Mouse (Mus musculus) neutrophil, adult 5-6 weeks (primary cell): Measurements from ENCODE around the gene Fam57a. TPM values are rescaled to one million over a fixed set of nuclear protein-coding genes. Genes with fewer than 3 reads are reported as not detected.
"Not testable (repeated sequence)": the region's sequence is repeated elsewhere in the genome, so short reads cannot be mapped to it uniquely, and the experiment has no call there.

Source experiments
- ATAC-seq: fragments of 151-379, 151-347 bp; 2 replicates; pipeline ENCODE4 v1.8.0; 2017; ENCODE audit warnings: mild to moderate bottlenecking, moderate TSS enrichment; ENCODE audit not compliant: insufficient number of reproducible peaks, poor library complexity, low FRiP score, severe bottlenecking; ENCODE audit errors: extremely low read depth
- total RNA-seq: library from RNA; stranded (forward); fragments of 200-1000 nt; gene quantifications from 2 replicates; pipeline ENCODE4 v1.2.3, GENCODE M21; 2017

Gene Fam57a
- total RNA-seq, 1 experiment from 2014 or later, result 1.4 TPM

- ATAC-seq, result no peak
These were observed 9.3 kb upstream of the Fam57a start for GRCm38 (mm10) chr11:76170207-76170606.

- peak; percentile 47; the same call in 1 of the 2 replicates for ATAC-seq
These were observed 561 bp upstream of the Fam57a start for GRCm38 (mm10) chr11:76178726-76179494.

DNA sequence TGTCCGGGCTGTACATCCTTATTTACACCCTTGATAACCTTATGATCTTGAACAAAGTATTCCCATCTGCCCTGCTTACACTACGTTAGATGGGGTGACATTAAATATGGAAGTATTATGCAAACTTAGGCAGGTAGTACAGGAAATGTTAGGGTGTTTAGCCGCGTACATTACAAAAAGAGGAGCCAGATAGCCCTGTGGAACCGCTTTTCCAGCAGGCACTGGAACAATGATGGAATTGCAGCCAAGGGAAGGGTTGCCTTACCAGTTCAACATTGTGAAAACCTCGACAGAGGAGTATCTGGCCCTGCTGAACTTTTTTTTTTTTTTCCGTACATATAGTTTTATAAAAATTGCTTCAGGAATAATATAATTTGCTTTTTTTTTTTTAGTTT lies 672 bp downstream of the Fam57a start:
- no peak for ATAC-seq

- no peak for ATAC-seq
These were observed 4.3 kb downstream of the Fam57a start for GRCm38 (mm10) chr11:76183745-76184144.

DNA sequence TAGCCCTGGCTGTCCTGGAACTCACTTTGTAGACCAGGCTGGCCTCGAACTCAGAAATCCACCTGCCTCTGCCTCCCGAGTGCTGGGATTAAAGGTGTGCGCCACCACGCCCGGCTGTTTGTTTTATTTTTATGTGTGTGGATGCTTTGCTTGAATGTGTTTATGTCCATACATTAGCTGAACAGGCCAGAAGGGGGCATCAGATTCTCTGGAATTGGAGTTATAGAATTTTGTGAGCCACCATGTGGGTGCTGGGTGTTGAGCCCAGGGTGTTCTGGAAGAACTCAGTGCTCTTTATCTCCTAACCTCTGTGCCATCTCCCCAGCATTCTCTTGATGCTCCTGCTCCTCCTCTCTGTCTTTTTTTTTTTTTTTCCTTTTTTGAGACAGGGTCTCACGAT lies 7.4 kb downstream of the Fam57a start:
- no peak for ATAC-seq

DNA sequence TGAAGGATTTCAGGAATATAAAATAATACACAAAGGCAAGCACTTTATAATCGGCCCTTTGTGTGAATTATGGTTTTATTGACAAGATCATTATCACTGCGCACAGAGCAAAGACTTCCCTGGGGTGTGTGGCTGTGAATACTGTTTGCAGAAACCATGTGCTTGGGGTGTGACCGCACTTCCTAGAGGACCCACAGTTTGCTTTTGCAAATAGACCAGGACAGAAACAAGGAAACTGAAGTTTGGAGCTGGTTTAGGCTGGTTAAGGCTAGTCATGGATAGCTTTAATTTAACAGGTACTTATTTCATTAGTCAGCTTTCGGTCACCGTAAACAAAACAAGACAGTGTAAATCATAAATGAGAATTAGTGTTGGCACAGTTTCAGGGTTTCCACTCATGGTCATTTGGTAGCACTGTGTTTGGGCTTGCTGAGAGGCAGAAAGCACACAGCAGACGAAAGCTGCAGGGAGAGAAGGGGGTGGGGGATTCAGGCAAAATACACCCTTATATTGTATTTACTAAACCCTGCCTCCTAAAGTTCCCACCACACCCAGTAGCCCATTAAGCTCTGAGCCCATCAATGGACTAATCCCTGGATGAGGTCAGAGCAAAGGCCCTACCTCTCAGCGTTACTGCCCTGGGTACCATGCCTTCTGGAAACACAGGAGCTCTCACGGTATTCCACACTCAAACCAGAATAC lies 17.0 kb downstream of the Fam57a start:
- ATAC-seq, result no peak

- no peak for ATAC-seq
These were observed 17.6 kb downstream of the Fam57a start for GRCm38 (mm10) chr11:76196977-76197469.

- ATAC-seq, result peak; percentile 51
These were observed 22.5 kb downstream of the Fam57a start for GRCm38 (mm10) chr11:76201761-76202674.

DNA sequence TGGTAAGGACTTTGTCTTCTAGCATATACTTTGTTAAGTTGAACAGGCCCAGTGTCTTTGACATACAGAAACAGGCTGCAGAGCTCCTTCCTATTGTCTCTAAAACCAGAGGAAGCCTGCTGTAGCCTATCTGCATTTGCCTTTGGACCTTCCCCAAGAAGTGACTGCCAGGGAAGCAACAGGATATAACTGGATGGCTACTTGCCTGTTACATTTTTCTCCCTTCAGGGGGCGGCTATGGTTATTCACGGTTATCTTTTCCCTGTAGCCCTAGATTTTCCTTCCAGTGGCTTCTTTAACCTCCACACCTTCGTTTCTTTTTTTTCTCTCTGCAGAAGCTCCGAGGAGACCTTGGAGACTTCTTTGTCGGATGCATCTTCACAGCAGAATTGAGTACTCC lies 27.3 kb downstream of the Fam57a start:
- no peak for ATAC-seq

DNA sequence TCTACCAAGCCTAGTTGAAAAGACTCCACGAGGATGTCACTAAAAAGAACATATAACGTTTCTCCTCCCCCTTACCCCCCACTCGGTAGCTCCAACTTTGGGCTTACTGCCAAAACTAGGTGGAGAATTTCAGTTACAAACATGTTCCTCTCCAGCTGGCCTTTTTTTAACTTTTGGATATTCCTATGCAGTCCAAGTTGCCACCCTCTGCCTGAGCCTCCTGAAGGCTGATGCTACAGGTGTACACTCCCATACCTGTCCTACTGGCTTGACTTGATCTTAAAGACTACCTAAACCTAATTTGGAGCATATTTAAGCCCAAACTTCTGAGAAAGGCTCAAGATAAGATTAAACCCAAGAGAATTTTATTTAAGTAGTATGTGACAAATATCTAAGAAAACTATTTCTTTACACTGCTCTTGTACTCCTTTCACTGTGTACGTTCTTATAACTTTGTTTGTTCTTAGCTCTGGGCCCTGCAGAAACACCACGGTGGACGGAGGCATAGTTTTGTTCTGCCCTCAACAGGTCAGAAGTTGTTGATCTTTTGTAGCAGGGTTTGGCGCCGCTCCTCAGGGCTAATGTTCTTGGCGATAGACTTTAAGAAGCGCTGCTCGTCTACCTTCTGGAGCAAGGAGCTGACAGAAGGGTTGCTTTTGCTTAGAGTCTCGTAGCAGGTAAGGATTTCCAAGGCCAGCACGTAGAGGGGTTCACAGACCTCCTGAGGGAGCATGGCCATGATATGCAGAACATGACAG lies 30.9 kb downstream of the Fam57a start:
- ATAC-seq, result no peak

DNA sequence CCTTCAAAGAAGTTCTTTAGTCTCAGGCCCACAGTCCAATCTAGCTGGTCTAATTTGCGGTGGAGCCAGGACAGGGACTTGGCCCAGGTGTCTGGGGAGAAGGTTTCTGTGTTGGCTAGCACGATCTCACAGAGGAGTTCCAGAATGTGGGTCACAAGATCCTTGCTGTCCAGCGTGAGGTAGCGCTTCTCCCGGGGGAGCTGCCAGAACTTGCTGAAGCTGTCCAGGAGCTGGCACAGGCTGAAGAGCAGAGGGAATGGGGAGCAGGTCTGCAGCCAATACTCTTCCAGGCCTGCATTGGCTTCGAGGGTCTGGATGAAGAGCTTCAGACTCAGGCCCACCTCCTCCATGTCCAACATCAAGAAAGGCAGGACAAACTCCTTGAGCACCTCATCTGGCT lies 32.1 kb downstream of the Fam57a start:
- ATAC-seq, result not testable (repeated sequence)

GRCm38 (mm10) chr11:76213841-76214240 lies 34.4 kb downstream of the Fam57a start:
- ATAC-seq, result no peak

DNA sequence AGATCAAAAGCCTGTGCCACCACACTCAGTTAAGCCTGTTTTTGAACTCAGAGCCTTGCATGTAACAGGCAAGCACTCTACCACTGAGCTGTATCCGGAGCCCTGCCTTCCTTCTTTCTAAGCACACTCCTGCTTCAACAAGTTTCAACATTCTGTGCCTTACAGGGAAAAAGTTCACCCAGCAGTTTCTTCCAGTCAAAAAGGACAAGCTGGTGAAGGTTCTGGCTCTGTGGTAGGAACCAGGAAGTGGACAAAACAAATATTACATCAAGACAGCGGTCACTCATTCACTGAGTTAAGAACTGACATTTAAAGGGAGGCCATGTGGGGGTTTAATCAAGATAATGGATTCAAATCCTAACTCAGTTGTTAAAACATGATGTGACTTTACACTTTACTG lies 35.5 kb downstream of the Fam57a start:
- no peak for ATAC-seq

DNA sequence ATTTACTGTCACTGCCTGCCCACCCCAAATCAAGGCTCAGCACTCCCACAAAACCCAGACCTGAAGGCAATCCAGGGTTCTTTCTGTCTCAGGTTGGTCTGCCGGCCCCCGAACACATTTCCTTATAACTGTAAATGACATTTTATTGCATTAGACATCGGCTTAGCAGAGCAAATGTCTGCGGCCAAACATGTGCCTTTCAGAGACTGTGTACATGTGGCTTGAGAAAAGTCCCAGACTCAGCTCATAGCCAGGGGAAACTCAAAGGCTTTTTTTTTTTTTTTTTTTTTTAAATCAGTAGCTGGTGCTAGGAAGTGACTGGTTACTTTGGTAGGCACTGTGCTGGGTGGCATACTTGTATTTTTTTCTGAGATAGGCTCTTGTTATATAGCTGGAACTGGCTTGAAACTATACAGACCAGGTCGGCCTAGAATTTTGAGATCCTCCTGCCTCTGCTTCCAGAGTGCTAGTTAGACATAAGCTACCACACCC lies 36.6 kb downstream of the Fam57a start:
- no peak for ATAC-seq

DNA sequence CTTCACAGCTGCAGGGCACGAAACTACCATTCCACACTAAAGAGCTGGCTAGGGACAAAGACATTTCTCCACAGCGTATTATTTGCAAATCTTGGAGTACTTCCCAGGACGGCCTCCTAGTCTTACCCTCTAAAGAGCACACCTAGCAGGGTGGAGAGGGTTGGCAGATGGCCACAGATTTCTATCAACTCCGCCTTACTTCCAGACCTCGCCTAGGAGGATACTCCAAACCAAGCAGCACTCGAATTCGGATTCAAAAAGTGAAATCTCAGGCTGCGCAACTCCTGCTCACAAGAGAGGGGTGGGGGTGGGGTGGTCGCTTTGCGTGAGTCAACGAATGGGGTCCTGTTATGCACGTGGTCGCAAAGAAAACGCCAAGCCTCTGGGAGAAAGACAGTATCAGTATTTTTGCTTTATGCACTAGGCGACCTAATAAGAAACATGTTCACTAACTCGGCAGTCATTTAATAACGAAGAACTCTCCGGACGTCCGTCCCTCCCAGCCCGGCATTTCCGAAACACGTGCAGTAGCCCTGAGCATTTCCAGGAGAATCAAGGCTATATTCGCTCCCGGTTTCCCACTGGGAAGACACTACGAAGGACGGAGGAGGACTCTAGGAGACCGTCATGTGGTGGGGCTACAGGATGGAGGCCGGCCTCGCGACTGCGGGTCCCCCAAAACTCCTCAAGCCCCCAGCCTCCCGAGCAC lies 37.4 kb downstream of the Fam57a start:
- no peak for ATAC-seq

DNA sequence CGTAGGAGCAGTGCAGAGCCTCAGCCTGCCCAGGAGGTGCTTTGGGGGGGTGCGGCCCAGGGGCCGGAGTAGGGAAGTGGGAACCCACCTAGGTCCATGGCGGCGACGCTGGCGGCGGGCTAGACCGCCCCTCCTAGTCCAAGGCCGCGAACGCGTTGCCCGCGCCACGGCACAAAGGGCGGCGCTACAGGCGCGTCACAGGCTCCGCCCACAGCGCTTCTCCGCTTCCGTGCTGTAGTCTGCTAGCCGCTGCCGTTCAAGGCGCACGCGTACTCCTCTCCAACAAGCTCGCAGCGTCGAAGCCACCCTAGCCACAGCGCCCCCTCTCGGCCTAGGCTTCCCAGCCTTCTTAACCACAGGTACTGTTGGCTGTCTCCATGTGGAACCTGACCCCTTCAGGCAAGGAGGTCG lies 37.9 kb downstream of the Fam57a start, which contains the start of the genes Dbil5 and Gemin4:
Dbil5 (plus strand) TSS at position 219 of the 411 bp plus-strand sequence.
Gemin4 (minus strand) TSS at position 275 of the 411 bp plus-strand sequence.
- peak; percentile 96 for ATAC-seq

- no peak for ATAC-seq
These were observed 45.2 kb downstream of the Fam57a start for GRCm38 (mm10) chr11:76224631-76225030.

GRCm38 (mm10) chr11:76225051-76225450 lies 45.6 kb downstream of the Fam57a start:
- ATAC-seq, result no peak
